Mouse (Mus musculus): ENCODE results near the gene E130208F15Rik.

- TF ChIP-seq CTCF (IDR thresholded peaks at IDR 0.05; ENCODE audit: control insufficient read depth, insufficient read depth, insufficient replicate concordance, low read depth, low read length) (no peak), POLR2A (IDR thresholded peaks at IDR 0.05; ENCODE audit: control insufficient read depth, low read depth, low read length) (no peak)
Observed at GRCm38 (mm10) chr7:30324300-30324944, 2.9 kb downstream of the E130208F15Rik start.
